Mouse (Mus musculus) heart, adult 2 months (tissue): ENCODE measurements around the gene Kcng3.
A peak's percentile ranks its signal among the peaks of the same experiment; 100 is the strongest.

Experiments
- CTCF ChIP-seq: fragments of 200-600 bp; IDR thresholded peaks from 2 replicates; pipeline ENCODE4 v1.8.1; 2022; ENCODE audit warnings: antibody characterized with exemption, mild to moderate bottlenecking, moderate library complexity
- EP300 ChIP-seq: fragments of 200-500 bp; IDR thresholded peaks from 2 replicates; pipeline ENCODE4 v1.6.1; 2011; ENCODE audit warnings: low read depth, low read length, control low read depth; ENCODE audit not compliant: insufficient read depth
- POLR2A ChIP-seq: fragments of 200-500 bp; IDR thresholded peaks from 2 replicates; pipeline ENCODE4 v1.6.1; 2011; ENCODE audit warnings: mild to moderate bottlenecking, low read depth, low read length, control low read depth; ENCODE audit not compliant: insufficient read depth

DNA sequence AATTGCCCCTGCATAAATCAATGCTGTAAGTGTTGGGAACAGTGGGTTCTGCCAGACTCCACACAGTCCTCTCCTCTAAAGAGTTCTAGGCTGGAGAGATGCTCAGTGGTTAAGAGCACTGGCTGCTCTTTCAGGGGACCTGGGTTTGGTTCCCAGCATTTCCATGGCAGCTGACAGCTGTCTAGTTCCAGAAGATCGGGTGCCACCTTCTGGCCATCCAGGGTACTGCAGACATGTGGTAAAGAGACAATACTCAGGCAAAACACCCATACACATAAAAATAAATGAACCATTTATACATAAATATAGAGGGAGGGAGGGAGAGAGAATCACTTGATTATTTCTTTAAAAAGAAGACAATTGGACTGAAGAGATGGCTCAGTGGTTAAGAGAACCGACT, 5.7 kb upstream of the Kcng3 start:
- TF ChIP-seq CTCF (peak; percentile 76), POLR2A (no peak), EP300 (no peak)
